Mouse (Mus musculus): ENCODE data around the gene Cfdp1.

Cfdp1 gene

DNA sequence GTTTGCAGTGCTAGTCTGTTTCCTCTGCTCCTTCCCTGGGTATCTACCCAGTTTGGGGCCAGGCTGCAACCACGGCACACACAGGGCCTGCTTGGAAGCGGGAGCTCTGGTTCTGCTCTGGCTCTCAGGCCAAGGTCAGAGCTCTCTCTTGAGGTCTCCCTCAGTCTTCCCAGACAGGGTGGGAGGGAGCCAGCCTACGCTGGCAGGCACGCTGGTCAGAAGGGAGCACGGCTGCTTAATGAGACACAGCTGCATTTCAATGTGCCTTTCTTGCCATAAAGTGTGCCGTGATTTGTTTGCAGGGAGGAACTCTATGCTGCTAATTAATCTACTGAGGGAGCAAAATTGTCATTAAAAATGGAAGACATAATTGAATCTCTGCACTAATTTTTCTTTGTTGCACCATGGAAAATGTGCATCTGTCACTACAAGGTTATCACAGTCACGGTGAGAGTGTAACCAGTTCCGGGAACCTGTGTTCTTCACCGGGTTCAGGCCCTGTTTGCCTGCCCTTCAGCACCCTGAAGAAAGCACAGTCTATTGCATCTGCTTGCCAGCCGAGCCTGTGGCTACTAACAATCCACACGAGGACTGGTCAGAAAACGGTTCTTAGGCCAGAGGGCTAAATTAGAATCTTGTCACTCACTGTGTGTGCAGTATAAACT is 84.2 kb downstream of the Cfdp1 start:
- peak in 1 of 2 experiments; percentile 13 for DNase-seq (ENCODE audit: low spot score in 2 of 2)

DNA sequence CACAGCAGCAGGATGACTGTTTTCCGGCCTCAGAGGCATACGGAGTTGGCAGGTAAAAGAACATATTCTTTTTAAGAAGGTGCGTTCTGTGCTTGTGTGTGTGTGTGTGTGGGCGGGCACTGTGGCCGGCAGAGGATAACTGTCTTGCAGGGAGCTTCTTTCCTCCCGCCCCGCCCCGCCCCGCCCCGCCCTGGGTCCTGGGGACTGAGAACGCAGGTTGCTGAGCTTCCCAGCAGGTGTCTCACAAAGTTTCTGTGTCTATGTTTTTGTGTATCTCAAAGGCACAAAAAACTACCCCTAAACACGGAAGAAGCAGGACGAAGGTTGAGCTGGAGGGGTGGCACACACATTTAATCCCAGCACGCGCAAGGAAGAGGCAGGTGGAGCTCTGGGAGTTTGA is 84.8 kb downstream of the Cfdp1 start:
- no peak for DNase-seq (ENCODE audit: low spot score in 2 of 2)

DNA sequence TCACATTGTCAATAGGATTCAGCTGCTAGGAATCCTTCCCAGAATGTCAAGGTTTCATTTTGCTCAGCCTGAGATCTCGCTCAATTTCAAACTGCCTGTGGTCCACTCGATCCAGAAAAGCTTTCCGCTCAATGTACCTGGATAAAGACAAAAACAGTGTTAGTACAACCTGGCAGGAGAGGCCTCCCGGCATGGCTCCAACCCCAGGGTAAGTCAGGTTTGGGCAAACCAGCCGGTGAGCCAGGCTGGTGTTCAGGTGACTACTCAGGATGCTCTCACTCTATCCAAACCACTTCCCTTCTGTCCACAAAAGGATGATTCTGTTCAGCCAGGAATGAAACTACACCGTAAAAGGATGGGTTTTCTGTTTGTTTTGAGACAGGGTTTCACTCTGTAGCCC is 85.4 kb downstream of the Cfdp1 start:
- no peak for DNase-seq (ENCODE audit: low spot score in 2 of 2)

DNA sequence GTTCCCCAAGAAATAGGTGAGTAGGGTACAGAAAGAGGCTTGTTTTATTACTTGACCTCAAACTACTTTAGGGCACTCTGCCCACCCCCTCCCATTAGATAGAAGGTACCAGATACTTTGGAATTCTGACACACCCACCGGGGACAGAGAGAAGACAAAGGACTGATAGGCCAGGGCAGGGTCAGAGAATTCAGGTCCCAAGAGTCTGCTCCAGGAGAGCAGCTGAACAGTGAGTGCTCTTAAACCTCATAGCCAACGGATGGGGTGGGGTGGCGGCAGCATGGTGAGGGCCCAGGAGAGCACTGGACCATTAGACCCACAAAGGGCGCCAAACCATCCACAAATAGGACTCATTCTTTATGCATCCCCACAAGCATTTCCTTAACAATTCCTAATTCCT is 88.5 kb downstream of the Cfdp1 start:
- DNase-seq (ENCODE audit: low spot score in 2 of 2) = no peak

DNA sequence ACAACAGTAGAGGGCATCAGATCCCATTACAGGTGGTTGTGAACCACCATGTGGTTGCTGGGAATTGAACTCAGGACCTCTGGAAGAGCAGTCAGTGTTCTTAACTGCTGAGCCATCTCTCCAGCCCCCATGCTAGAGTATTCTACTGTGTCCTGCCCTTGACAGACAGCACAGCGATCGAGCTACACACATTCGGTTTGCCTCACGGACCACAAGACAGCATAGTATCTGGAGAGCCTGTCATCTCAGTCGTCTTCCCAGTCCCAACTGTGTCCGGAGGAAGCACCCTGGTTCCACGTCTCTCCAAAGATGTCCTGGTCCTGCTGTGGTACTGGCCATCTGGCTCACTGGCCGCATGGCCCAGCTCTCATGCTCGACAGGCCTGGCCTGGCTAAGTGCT is 89.0 kb downstream of the Cfdp1 start:
- DNase-seq (ENCODE audit: low spot score in 2 of 2) = no peak

DNA sequence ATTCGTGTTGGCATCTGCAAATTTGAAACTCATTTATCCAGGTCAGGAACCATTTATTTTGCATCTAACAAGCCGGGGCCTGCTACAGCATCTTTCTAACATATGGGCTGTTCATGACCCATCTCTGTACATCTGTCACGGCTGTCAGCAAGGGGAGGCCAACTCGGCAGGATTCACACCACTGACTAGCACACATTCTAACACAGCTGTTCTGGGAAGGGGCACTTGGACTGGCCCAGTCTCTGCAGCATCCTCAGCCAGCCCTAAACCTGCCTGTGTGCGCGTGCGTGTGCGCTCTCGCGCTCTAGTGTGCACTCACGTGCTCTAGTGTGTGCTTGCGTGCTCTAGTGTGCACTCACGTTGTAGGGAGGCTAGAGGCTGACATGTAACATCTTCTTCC is 93.4 kb downstream of the Cfdp1 start:
- DNase-seq (ENCODE audit: low spot score in 2 of 2) = no peak

DNA sequence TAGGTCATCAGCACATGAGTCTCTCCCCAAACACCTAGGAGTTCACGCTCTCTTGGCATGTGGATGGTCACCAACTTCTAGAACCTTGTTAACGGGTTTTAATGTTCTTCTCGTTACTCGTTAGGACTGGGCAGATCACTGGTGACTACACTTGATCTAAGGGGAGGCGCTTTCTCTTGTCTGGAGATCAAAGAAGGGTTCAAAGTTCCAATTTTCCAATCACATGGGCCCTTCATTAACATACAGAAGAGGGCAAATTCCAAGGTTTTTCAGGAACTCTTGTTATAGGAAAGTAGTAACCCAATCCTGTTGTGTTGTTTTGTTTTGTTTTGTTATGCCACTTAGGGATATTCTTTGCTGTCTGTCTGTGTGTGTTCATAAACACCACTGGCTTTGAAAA is 95.3 kb downstream of the Cfdp1 start:
- DNase-seq (ENCODE audit: low spot score in 2 of 2) = no peak

DNA sequence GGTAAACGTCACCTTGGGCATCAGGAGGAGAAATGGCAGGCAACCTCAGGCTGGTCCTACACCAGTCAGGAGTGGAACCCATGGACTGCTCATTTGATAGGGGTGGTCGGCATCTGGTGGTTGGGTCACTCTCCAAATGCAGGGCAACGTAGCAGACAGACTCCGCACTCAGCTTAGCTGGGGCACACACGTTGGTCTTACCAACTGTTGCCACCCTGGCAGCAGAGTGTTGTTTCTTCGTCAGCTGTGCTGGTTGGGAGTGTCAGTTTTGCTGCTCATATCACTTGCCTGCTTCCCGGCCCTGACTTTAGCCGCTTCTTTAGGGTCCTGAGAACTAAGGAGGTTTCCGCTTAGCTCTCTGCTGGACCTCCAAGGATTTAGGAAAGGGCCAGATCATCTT is 96.5 kb downstream of the Cfdp1 start:
- DNase-seq (ENCODE audit: low spot score in 2 of 2) = no peak

DNA sequence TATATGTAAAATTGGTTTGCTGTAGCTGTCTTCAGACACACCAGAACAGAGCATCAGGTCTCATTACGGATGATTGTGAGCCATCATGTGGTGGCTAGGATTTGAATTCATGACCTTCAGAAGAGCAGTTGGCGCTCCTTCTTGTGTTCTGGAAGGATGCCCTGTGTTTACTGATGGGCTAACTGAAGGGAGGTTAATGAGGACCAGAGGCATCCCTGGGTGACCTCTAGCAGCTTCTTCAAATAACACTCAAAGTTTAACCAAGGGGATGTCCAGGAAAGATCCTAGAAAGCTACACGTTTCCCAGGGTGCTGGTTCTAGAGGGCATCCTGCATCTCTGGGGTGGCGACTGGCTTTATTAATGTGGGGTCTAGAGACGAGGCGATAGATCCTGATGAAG is 99.4 kb downstream of the Cfdp1 start:
- no peak for DNase-seq (ENCODE audit: low spot score in 2 of 2)

DNA sequence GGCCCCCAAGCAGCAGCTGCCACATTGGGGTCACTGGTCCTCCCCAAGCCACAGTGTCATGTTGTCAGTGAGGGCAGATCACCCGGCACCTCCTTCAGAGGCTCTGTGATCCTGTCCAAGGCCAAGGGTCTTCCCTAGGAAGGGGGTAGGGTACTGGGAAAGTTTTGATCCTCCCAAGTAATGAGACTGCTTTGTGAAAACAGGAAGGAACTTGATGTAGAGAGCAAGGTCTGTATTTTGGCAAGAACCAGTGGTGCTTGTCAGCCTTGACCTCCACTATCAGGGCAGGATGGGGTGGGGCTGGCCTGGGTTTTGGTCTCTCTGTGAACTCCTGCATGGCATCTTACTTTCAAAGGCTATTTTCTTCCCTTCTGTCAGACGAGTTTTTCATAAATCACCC is 100.0 kb downstream of the Cfdp1 start:
- DNase-seq (ENCODE audit: low spot score in 2 of 2) = no peak

DNA sequence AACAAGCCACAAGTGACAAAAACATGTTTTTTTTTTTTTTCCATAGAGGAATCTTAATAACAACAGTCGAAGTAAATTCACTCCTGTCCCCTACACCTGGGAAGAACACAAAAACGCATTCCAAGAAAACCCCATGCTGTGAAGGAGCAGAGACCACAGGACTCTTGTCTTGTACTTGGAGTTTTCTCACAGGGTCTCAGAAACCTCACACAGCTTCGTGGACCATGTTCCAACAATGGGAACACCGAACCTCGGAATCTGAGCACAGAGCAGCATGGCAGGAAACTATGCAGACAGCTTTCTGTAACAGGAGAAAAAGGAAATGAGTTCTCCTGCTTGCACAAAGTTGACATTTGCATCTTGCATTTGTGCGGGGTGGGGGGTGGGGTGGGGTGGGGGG is 105.3 kb downstream of the Cfdp1 start:
- no peak for DNase-seq (ENCODE audit: low spot score in 2 of 2)

DNA sequence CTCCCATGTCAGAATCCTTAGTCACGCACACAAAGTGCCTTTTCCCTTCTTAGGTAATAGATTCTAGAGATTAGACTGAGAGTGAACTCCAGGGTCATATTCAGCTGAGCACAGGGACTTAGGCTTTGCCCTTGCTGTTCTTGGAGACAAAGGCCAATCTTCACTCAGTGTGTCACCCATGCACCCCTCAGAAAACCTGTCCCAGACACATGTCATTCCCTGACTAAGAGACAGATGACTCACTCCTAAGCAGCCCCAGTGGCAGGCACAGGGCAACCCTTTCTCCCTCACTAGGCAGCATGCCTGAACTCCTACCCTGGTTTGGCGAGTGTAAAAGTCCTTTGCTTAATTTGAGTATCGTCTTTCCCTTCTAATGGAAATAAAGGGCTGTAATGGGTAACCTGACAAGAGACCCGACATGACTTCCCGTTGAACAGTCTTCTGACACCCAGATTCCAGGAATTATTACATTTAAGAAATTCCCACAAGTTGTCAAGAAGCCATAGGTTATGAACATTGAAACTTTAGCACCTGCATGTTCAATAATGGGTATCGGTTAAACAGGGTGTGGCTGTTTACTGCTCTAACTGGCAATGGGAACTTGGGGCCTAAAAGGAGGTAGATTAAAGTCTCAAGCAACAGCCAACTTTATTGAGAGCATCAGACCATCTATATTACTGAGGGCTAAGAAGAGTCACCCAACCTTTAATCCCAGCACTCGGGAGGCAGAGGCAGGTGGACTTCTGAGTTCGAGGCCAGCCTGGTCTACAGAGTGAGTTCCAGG is 106.0 kb downstream of the Cfdp1 start:
- no peak for DNase-seq (ENCODE audit: low spot score in 2 of 2)

DNA sequence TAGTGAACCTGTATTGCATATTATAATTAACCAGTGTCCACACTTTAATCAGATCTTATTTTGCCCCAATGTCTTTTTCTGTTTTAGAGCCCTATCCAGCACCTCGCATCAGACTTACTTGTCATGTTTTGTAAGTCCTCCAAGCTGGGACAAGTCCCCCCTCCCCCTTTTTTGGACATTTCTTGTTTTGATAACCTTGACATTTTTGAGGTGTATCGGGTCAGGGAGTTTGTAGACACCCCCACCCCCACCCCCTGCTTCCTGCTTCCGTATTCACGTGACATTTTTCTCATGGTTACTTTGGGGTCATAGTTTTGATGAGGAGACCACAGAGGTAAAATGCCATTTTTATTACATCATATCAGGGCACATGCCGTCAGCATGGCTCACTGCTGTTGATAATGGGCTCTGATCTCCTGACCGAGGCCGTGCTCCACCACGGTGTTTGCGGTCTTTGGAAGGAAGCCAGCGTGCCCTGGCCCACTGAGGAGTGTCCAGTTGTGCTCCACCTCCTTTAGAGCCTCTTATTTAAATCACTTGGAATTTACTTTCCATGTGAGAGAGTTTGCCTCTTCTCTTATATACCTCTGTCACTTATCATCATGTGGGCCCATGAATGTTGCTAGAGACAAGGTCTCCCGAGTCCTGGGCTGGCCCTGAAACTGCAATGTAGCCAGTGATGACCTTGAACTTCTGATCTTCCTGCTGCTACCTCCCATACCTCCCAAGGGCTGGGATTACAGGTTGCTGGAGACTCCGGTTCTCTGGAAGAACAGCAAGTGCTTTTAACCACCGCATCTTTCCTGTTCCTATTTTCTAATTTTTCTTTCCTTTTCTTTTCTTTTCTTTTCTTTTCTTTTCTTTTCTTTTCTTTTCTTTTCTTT is 107.3 kb downstream of the Cfdp1 start:
- no peak for DNase-seq (ENCODE audit: low spot score in 2 of 2)

DNA sequence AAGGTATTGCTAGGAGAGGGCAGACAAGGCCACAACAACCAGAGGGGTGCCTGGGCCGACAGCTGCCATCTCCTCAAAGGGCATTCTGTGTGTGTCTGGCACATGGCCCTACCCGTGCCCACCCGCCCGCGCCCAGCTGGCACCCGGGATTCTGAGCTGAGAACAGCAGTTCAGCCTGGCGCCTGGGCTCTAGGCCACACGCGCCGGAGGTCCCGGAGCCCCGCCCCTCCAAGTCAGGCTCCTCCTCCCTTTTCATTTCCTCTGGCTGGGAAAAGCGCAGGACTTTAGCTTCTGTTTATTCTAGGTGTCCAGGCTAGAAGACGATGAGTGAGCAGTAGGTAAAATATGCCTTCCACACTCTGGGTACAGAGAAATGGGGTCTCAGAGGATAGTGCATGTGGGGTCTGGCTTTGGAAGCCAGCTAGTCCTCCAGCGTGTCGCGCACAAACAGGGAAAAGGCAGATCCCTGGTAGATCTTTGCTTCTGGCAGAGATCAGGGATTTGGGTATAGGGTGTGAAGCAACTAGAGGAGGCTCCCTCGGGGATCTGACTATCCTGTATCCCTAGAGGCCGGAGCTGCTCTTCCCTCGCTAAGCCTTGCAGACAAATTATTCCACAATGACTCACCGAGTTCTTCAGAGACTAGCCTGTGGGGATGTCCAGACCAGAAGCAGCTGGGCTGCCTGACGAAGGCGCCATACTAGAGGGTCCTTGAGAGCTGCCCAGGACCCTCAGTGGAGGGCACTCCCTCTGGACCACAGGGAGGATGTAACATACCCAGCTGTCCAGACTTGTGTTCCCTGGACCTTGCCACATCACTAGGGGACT is 108.3 kb downstream of the Cfdp1 start:
- peak; percentile 71 to 76 for DNase-seq (ENCODE audit: low spot score in 2 of 2)

DNA sequence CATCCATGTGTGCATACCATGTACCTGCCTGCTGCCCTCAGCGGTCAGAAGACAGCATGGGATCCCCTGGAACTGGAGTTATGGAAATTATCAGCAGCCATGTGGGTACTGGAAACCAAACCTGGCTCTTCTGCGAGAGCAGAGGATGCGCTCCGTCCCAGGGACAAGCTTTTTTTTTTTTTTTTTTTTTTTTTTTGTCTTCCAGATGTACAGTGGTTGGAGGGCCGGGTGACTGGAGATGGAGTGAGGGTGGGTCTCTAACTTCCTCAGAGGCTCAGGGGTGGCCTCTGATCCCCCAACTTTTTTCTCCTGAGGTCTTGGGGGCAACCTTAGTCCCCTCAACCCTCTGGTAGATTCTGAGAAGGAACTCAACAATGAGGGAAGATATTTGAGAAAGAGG is 109.0 kb downstream of the Cfdp1 start:
- DNase-seq (ENCODE audit: low spot score in 2 of 2) = no peak

DNA sequence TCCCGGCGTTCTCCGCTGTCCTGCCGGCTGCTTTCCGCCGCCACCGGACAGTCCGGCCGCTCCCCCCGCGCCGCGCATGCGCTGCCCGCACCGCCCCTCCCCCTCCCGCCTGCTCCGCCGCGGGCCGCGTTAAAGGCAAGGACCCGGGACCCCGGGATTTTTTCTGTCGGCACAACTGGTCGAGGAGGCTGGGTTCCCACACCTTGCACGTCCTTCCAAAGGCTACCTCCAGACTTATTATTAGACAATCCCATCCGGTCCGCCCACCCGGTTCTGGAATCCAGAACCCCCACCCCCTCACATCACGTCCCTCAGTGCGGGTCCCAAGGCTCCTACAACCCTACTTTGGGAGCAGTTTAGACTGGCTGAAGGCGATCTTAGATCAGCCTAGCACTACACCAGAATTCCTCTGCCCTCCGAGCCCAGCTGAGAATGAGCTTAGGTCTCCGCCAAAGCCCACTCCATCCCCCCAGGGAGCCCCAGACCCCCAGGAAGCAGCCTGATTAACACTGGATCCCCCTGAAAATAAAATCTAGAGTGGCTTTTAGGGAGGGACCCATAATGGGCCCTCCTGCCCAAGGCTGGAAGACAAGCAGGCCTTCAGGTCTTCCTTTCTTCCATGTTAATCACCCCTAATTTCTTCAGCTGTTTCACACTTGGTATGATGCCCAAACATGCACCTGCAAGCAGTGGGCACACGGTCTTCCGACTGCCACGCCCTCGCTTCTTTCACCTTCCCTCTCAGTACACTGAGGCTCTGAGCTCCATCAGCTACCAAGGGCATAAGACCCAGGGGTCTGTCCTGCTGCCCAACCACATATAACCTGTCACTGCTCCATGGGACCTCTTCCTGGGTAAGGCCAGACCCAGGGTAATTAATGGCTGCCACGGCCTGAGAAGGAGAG is 110.0 kb downstream of the Cfdp1 start, which contains the start of gene Bcar1:
Bcar1 (minus strand) TSS at position 18 of the 905 bp plus-strand sequence.
- peak; percentile 67 to 77 for DNase-seq (ENCODE audit: low spot score in 2 of 2)

DNA sequence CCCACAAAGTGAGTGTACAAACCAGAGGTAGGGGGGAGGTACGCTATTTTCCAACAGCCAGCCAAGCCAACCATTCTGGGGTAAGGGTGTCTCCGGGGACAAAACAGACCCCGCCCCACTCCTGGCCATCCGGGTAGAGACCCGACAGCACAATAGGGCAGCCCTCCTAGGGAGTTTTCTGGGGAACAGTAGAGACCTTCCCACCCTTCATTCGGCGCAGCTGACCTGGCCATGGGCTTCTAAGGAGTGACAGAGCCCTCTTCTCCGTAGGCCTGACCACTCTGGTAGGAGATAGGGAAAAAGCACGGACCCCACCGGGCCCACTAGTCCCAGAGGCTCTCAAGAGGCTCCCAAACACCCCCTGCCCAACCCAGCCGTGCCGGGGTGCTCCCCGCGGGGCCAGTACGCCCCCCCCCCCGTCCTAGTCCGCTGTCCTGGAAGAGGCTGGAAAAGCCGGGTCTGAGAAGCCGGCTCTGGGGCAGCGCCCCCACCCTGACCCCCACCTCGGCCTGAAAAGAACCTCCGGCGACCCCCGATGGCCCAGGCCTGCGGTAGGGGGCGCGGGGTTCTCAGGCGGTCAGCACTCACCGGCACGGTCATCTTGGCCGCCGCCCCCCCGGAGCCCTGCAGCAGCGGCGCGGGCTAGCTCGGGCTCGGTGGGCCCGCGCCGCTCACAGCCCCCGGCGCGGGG is 110.8 kb downstream of the Cfdp1 start:
- no peak for DNase-seq (ENCODE audit: low spot score in 2 of 2)

DNA sequence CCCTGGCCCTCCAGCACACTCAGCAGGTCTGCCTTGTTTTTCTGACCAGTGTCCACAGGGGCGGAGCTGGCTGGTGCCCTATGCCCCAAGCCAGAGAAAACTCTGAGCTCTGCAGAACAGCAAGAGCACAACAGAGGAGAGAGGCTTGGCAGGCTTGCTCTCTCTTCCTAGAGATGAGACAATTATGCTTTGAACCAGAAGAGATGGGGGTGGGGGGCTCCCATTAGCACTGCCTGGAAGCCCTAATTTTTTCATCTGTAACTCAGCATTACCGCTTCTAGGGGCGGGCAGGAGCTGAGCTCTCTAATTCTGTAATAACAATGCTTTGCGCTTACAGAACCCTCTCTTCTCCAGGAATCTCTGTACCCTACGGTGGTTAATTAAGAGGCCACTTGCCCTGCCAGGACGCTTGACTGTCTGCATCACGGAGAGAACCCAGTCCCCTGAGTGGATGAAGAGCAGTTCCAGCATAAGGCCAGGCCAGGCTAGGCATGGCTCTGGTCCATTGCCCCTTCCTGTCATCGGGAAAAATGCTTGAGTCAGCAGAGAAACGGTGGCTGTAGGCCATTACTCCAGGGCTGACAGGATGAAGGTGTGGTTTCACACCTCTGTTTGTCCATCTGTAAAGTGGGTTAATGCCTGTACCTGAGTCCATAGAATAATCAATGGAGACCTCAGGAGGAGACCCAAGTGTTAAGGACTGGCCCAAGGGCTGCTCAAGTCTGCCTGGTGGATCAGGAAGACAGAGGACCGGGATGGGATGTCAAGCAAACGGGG is 111.6 kb downstream of the Cfdp1 start:
- no peak for DNase-seq (ENCODE audit: low spot score in 2 of 2)

DNA sequence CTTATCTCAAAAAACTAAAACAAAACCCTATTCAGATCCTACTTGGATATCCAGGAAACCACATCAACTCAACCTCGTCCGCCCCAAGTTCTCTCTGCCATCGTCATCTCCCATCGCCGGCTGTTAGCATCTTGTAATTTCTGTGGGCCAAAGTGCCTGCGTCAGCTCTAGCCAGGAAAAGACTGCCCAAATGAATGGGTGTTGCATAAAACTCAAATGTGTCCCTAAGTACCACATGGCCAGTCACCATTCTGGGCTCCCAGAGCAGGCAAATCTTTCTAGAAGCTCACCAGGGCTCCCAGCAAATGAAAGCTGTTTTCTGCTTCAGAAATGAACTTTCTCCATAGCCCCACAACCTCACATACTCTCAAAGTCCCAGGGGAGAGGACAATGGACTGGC is 112.5 kb downstream of the Cfdp1 start:
- DNase-seq (ENCODE audit: low spot score in 2 of 2) = no peak
